Mouse (Mus musculus) embryonic facial prominence, embryonic 12.5 days (tissue): ENCODE measurements at regions not wholly inside any gene's neighbourhood (a gene's known extent, or its start where the extent isn't known, plus 50 kb on each side); places are given as distances from the start of the nearest gene placed in this dataset.

ENCODE experiments used
- ATAC-seq: fragments of 200-750 bp; cut with Nextera tagmentation; 2 replicates; pipeline ENCODE4 v1.8.0; 2017; ENCODE audit not compliant: insufficient number of reproducible peaks, insufficient read depth, low FRiP score, low TSS enrichment
- H3K27ac ChIP-seq: fragments of 300-500 bp; sonication (generic); 2 replicates; pipeline ENCODE4 v1.5.1; 2016; ENCODE audit warnings: mild to moderate bottlenecking
- H3K27me3 ChIP-seq: fragments of 300-500 bp; sonication (generic); 2 replicates; pipeline ENCODE4 v1.6.1; 2016; ENCODE audit warnings: mild to moderate bottlenecking, moderate library complexity
- H3K36me3 ChIP-seq: fragments of 300-500 bp; sonication (generic); 2 replicates; pipeline ENCODE4 v1.6.1; 2016; ENCODE audit warnings: mild to moderate bottlenecking
- H3K4me1 ChIP-seq: fragments of 300-500 bp; sonication (generic); 2 replicates; pipeline ENCODE4 v1.6.1; 2016
- H3K4me2 ChIP-seq: fragments of 300-500 bp; sonication (generic); replicated peaks from 2 replicates; pipeline ENCODE4 v1.6.1; 2016; ENCODE audit warnings: mild to moderate bottlenecking, moderate library complexity
- H3K4me3 ChIP-seq: fragments of 300-500 bp; sonication (generic); 2 replicates; pipeline ENCODE4 v1.5.1; 2016; ENCODE audit warnings: mild to moderate bottlenecking
- H3K9ac ChIP-seq: fragments of 300-500 bp; sonication (generic); 2 replicates; pipeline ENCODE4 v1.6.1; 2016; ENCODE audit warnings: mild to moderate bottlenecking, moderate library complexity
- H3K9me3 ChIP-seq: fragments of 300-500 bp; sonication (generic); 2 replicates; pipeline ENCODE4 v1.6.1; 2016; ENCODE audit warnings: mild to moderate bottlenecking, moderate library complexity
- WGBS: fragments of 180-500 bp; shearing (Covaris S2); methylation state at CpG from one replicate; pipeline ENCODE4 v1.1.7; 2016; 5-methylcytosine and 5-hydroxymethylcytosine counted together

- 80% methylated on average over 8 of the region's 8 CpGs for WGBS
- H3K36me3 ChIP-seq = no peaks in the 10 kb centered on the region
- no peaks in the 10 kb centered on the region for H3K27me3 ChIP-seq
- ATAC-seq = no peak
- H3K9me3 ChIP-seq = no peaks in the 10 kb centered on the region
- no peak overlapping the region for H3K27ac ChIP-seq
- H3K4me3 ChIP-seq = no peak overlapping the region
- no peak overlapping the region for H3K4me2 ChIP-seq
- H3K4me1 ChIP-seq = no peaks in the 10 kb centered on the region
- no peak overlapping the region for H3K9ac ChIP-seq
These were observed 217.9 kb downstream of the Gm12728 start for GRCm38 (mm10) chr4:106007334-106008190.

DNA sequence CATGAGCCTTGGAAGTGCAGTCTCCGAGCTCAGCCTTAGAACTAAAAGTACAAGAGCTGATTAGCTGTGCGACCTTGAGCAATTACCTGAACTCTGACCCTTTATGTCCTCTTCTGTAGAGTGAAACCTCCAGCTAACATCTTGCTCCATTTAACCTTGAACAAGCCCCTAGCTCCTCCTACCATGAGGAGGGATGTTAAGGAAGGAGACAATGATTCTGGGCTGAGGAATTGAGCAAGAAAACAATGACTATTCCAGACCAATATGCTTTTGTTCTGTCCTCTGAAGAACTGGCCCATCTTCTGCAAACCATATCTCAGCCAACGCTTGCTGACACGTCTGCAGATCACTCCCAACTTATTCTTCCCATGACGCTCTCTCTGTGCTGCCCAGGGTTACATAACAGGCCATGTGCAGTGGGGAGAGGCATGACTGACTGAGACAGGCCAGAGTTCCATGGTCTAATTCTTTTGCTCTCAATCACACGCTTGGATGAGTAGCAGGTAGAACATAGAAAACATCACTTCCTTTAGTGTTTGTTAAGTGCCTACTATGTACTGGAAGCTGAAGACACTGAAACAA, 227.5 kb downstream of the Gm12728 start:
- no peak overlapping the region for H3K9ac ChIP-seq
- no peaks in the 10 kb centered on the region for H3K9me3 ChIP-seq
- no peaks in the 10 kb centered on the region for H3K36me3 ChIP-seq
- 79% methylated on average over 6 of the region's 6 CpGs for WGBS
- ATAC-seq = no peak
- H3K27ac ChIP-seq = no peak overlapping the region
- peaks cover 27% of the 10 kb centered on the region for H3K4me1 ChIP-seq
- H3K27me3 ChIP-seq = no peaks in the 10 kb centered on the region
- no peak overlapping the region for H3K4me3 ChIP-seq
- H3K4me2 ChIP-seq = no peak overlapping the region

- ATAC-seq = no peak
- H3K4me3 ChIP-seq = no peak overlapping the region
- no peak overlapping the region for H3K4me2 ChIP-seq
- 81% methylated on average over 4 of the region's 4 CpGs for WGBS
- H3K4me1 ChIP-seq = peaks cover 27% of the 10 kb centered on the region
- no peaks in the 10 kb centered on the region for H3K9me3 ChIP-seq
- H3K36me3 ChIP-seq = no peaks in the 10 kb centered on the region
- no peak overlapping the region for H3K27ac ChIP-seq
- H3K27me3 ChIP-seq = no peaks in the 10 kb centered on the region; the same call in 1 of the 2 replicates
- no peak overlapping the region for H3K9ac ChIP-seq
These were observed 229.3 kb downstream of the Gm12728 start for GRCm38 (mm10) chr4:106018936-106019335.

GRCm38 (mm10) chr4:106020338-106020737, 230.7 kb downstream of the Gm12728 start:
- Histone ChIP-seq H3K4me3 (no peak overlapping the region), H3K4me1 (peaks cover 28% of the 10 kb centered on the region), H3K9me3 (no peaks in the 10 kb centered on the region), H3K4me2 (no peak overlapping the region), H3K27me3 (no peaks in the 10 kb centered on the region; the same call in 1 of the 2 replicates), H3K9ac (no peak overlapping the region), H3K27ac (no peak overlapping the region), H3K36me3 (no peaks in the 10 kb centered on the region)
- no peak for ATAC-seq
- WGBS = 44% methylated on average over 4 of the region's 4 CpGs

DNA sequence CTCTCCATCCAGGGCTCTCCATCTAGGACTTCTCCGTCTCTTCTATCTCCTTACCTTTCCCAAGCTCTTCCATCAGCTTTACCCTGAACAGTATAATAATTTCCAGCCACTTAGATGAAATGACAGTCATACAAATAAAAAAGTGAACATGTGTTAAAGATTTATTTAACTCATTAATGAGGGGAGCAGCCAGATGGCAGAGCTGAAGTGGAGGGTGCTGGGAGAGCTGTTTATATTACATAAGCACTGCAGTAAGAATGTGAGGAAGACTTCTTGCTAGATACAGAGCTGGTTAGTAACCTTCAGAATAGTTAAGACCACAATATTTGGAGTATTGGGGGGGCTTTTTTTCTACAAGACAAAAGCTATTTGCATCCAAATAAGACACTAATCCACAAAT, 234.9 kb downstream of the Gm12728 start:
- 65% methylated on average over 1 of the region's 1 CpGs for WGBS
- Histone ChIP-seq H3K9ac (no peak overlapping the region), H3K27me3 (no peaks in the 10 kb centered on the region; the same call in 1 of the 2 replicates), H3K27ac (no peak overlapping the region), H3K4me3 (no peak overlapping the region), H3K9me3 (no peaks in the 10 kb centered on the region), H3K36me3 (no peaks in the 10 kb centered on the region), H3K4me1 (peaks cover 49% of the 10 kb centered on the region), H3K4me2 (no peak overlapping the region)
- no peak for ATAC-seq

GRCm38 (mm10) chr4:106025966-106026637, 236.4 kb downstream of the Gm12728 start:
- H3K9ac ChIP-seq = no peak overlapping the region
- no peaks in the 10 kb centered on the region for H3K36me3 ChIP-seq
- peaks cover 37% of the 10 kb centered on the region for H3K4me1 ChIP-seq
- 24% methylated on average over 15 of the region's 15 CpGs for WGBS
- ATAC-seq = peak; percentile 58; the same call in 1 of the 2 replicates
- H3K9me3 ChIP-seq = no peaks in the 10 kb centered on the region
- H3K27ac ChIP-seq = peak overlapping the region; percentile 80
- H3K4me3 ChIP-seq = no peak overlapping the region
- no peaks in the 10 kb centered on the region; the same call in 1 of the 2 replicates for H3K27me3 ChIP-seq
- H3K4me2 ChIP-seq = 0 out of 2 replicates have a peak overlapping the region, but pooled peaks have one; percentile 9

DNA sequence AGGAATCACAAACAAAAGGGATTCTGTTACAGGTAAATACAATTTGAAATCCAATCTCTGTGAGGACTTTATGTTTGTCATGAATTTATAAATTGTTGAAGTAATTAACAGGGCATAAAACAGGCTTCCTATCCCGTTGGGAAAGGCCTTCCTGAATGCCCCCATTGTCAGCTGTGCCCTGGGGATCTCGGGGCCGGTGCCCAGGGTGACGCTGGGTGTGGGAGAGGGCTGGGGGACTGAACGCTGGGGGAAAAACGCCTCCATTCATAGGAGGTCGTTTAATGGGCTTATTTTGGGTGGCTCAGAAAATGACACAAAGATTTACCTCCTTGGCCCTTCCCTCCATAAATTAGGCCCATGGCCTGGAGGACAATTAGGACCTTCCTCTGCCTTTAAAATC, 250.7 kb downstream of the Gm12728 start:
- WGBS = 23% methylated on average over 7 of the region's 7 CpGs
- ATAC-seq = no peak
- Histone ChIP-seq H3K27me3 (no peaks in the 10 kb centered on the region), H3K4me3 (no peak overlapping the region), H3K9me3 (no peaks in the 10 kb centered on the region), H3K9ac (no peak overlapping the region), H3K4me1 (peaks cover 5% of the 10 kb centered on the region; the same call in 1 of the 2 replicates), H3K4me2 (no peak overlapping the region), H3K36me3 (no peaks in the 10 kb centered on the region), H3K27ac (no peak overlapping the region)

DNA sequence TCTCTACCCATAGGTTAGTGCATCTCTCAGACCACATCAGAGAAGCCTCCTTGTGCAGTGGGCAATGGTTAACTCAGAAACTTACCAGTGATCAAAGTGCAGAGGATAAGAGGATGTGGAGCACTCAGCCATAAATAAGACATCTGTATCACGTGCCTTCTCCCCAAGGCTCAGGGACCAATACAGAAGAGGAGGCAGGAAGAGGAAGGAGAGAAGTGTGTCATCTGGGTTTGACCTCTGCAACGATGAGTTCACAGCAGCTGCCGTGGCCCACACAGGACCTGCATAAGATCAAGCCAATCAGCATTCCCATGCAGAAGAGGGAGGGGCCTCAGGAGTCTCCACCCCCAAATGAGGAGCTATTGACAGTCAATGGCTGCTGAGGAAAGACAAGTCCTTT, 252.8 kb downstream of the Gm12728 start:
- H3K27ac ChIP-seq = no peak overlapping the region
- no peaks in the 10 kb centered on the region for H3K27me3 ChIP-seq
- H3K9ac ChIP-seq = no peak overlapping the region
- no peak overlapping the region for H3K4me2 ChIP-seq
- H3K36me3 ChIP-seq = no peaks in the 10 kb centered on the region
- WGBS = 58% methylated on average over 3 of the region's 3 CpGs
- no peaks in the 10 kb centered on the region for H3K9me3 ChIP-seq
- H3K4me1 ChIP-seq = peaks cover 5% of the 10 kb centered on the region; the same call in 1 of the 2 replicates
- H3K4me3 ChIP-seq = no peak overlapping the region
- no peak for ATAC-seq

DNA sequence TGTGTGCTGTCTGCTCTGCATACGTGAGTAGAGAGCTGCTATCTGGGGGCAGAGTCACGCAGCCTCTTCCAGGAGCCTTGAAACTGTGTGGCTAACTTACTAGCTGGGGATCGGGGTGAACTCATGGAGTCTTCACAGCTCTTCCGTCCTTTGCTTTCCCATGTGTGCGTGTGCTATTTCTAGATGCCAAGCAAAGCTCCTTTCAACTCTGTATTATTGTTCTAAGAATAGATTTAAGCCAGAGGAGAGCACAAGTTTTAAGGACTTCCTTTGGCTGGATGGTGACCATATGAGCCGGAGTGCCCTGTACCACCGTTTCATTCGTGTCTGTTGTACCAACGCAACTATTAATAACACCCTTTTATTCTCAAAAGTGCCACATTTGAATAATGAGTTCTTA, 254.0 kb downstream of the Gm12728 start:
- H3K4me2 ChIP-seq = no peak overlapping the region
- WGBS = 90% methylated on average over 9 of the region's 9 CpGs
- no peak overlapping the region for H3K4me3 ChIP-seq
- H3K27ac ChIP-seq = no peak overlapping the region
- H3K9ac ChIP-seq = no peak overlapping the region
- no peaks in the 10 kb centered on the region for H3K27me3 ChIP-seq
- peaks cover 5% of the 10 kb centered on the region; the same call in 1 of the 2 replicates for H3K4me1 ChIP-seq
- no peaks in the 10 kb centered on the region for H3K36me3 ChIP-seq
- no peaks in the 10 kb centered on the region for H3K9me3 ChIP-seq
- ATAC-seq = no peak

GRCm38 (mm10) chr4:106048053-106048452, 258.4 kb downstream of the Gm12728 start:
- ATAC-seq = no peak
- WGBS = 78% methylated on average over 8 of the region's 8 CpGs

DNA sequence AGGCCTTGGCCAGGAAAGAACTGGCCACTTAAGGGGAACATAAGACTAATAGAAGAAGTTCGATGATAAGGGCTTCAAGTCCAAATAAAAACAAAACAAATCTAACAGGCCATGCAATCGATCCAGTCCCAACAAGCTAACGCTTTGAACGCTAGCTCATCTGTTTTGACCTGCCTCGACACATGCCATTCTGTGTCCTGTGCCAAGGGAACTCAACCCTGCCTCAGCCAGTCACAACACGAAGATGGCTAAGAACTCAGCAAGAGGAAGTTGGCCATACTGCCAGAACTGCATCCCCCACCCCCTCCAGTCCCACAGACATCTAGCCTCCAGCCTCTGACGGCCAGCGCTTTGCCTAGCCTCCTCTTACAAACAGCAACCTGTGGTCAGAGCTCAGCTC, 259.1 kb downstream of the Gm12728 start:
- H3K27me3 ChIP-seq = no peaks in the 10 kb centered on the region
- H3K9ac ChIP-seq = no peak overlapping the region
- H3K4me3 ChIP-seq = no peak overlapping the region
- no peaks in the 10 kb centered on the region for H3K36me3 ChIP-seq
- no peak overlapping the region for H3K4me2 ChIP-seq
- WGBS = 82% methylated on average over 8 of the region's 8 CpGs
- no peak overlapping the region for H3K27ac ChIP-seq
- no peak for ATAC-seq
- peaks cover 3% of the 10 kb centered on the region; the same call in 1 of the 2 replicates for H3K4me1 ChIP-seq
- no peaks in the 10 kb centered on the region for H3K9me3 ChIP-seq

More at GRCm38 (mm10) chr4:106048053-106048452, 258.4 kb downstream of the Gm12728 start:
- Histone ChIP-seq H3K9ac (no peak overlapping the region), H3K9me3 (no peaks in the 10 kb centered on the region), H3K4me2 (no peak overlapping the region), H3K36me3 (no peaks in the 10 kb centered on the region), H3K4me1 (no peaks in the 10 kb centered on the region), H3K27ac (no peak overlapping the region), H3K4me3 (no peak overlapping the region), H3K27me3 (no peaks in the 10 kb centered on the region)
